Mouse (Mus musculus) B cell, adult 2 months (primary cell): Measurements from ENCODE around the gene Sat2.
"Not testable (repeated sequence)": the region's sequence is repeated elsewhere in the genome, so short reads cannot be mapped to it uniquely, and the experiment has no call there.

Source experiments
- DNase-seq, 2 experiments: peaks; one replicate each; pipeline ENCODE4 v3.0.0; 2022

The Sat2 gene

GRCm38 (mm10) chr11:69601768-69602167, 20.1 kb upstream of the Sat2 start:
- no peak for DNase-seq

DNA sequence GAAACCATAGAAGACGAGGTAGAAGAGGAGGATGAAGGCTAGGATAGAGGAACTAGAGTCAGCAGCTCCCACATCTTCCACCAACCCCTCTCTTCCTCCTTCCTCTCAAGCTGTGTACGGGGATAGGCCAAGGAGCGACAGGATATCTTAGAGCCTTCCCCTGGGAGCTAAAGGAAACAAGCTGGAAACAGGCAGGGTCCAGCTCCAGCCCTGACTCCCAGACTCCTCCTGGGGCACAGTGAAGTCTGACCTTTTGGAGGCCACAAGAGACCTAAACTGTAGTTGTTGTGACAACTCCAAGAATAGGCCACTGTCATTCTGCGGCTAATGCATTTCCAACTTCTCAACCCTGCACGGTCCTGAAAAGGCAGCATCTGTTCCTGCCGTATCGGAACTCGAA, 18.3 kb upstream of the Sat2 start:
- DNase-seq = no peak

- DNase-seq = no peak
Observed at GRCm38 (mm10) chr11:69604347-69604746, 17.5 kb upstream of the Sat2 start.

DNA sequence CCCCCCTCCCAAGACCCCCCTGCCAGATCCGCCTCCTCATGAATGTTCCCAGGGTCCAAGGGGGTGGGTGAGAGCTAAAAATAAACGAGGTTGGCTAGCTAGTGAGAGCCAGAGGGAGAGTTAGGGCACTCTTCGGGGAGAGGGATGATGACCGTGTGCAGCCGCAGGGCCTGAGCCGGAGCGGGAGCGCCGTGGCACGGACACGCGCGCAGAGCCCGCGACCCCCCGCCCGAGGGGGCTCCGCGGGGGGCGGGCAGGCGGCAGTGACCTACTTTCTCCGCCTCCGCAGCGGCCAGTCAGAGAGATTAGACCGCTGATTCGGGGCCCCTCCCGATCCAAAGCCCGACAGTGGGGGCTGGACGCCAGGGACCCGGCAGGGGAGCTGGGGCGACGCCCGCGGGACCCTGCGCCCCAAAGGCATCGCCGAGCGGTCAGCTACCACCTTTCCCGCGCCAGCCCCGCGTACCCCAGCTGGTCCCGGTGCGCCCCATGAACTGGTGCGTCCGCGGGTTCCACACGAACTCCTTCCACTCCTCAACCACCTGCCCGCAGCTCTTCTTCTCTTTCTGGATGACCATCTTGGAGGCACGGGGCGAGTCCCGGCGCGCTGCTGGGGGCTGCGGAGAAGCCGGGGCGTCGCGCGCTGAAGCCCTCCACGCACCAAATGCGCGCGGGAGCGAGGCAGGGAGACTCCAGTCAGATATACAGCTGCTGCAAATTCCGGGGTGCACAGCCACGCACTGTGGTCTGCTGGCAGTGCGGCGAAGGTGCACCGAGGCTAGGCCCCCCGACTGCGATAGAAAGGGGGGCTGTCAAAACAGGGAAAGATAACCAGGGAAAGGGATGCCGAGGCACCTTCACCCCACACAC, 16.8 kb upstream of the Sat2 start:
- peak; percentile 26 to 27 for DNase-seq

DNA sequence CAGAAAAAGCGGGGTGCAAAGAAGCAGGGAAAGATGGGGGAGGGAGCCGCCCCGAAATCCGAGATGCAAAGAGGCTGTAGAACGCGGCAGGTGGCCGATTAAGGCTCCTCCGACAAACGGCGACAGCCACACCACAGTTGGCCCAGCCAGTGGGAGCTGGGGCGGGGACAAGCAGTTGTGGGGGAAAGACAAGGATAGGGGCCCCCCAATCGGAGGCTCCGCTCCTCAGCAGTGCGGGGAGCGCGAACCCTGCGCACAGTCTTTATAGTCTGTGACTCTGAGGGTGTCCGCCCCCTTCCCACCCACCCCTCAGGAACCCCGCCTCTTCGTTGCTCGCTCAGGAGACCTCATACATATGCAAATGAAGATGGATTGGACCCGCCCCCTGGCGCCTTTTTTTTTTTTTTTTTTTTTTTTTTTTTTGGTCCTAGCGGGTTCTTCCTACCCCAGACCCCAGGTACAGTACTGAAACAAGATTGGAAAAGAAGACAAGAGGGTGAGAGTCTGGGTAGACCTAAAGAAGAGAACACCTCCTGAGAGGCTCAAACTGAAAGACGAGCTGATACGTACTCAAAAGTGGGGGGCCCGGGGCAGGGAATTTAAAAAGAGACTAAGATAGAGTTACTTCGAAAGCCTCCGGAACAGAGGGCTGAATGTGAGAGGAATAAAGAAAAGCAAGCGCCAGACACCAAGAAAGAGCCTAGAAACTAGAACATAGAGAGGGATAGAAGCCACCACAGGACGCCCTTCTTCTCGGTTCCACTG, 15.9 kb upstream of the Sat2 start, which contains the start of gene Atp1b2:
Atp1b2 (minus strand) TSS at position 217 of the 765 bp plus-strand sequence.
- peak; percentile 58 to 67 for DNase-seq

- DNase-seq = no peak
Observed at GRCm38 (mm10) chr11:69606491-69606795, 15.4 kb upstream of the Sat2 start.

- no peak for DNase-seq
Observed at GRCm38 (mm10) chr11:69606832-69607231, 15.0 kb upstream of the Sat2 start.

GRCm38 (mm10) chr11:69608525-69608924, 13.3 kb upstream of the Sat2 start:
- no peak for DNase-seq

DNA sequence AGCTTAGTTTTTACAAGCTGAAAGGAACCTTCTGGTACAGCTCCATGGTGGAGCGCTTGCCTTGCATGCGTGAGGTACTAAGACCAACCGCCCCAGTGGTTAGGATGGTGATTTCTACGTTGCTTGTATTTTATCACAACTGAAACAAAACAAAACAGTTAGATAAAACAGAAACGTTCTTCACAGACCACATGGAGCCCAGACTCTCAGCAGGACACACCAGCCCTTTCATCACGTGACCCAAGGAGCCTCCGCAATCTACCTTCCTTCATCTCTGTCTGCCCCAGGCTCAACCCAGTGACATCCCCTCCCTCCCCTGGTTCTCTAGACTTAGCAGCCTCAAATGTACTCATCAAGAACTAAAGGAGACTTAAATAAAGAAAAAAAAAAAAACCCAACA, 12.4 kb upstream of the Sat2 start:
- no peak for DNase-seq

DNA sequence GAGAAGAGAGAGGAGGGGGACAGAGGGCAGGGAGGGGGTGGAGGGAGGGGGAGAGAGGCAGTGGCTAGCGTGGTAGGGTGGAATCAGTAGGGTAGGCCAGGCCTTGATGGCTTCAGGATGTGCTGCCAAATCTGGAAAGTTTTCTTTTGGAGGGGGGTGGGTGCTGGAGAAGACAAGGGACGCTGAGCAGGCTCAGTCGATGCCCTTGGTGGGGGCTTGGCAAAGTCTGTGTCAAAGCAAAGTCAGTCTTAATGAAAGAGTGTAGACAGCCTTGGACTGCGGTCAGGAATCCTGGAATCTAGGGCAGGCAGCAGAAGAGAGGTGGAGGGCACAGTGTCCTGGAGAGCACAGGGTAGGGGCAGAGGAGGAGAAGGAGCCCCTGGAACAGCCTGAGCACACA, 10.9 kb upstream of the Sat2 start:
- no peak for DNase-seq

- DNase-seq = peak; percentile 57 to 64
Observed at GRCm38 (mm10) chr11:69613553-69614256, 8.1 kb upstream of the Sat2 start.

DNA sequence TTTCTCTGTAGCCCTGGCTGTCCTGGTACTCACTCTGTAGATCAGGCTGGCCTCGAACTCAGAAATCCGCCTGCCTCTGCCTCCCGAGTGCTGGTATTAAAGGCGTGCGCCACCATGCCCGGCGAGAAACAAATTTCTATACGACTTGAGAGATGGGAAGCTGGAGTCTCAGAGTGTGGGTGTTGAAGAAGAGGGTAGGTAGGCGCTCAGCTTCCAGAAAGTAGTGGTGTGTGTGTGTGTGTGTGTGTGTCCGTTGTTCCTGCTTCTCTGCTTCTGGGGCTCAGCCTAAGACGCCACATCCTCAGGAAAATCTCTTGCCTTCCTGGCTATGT, 7.6 kb upstream of the Sat2 start:
- DNase-seq = not testable (repeated sequence)

GRCm38 (mm10) chr11:69616781-69617180, 5.0 kb upstream of the Sat2 start:
- no peak for DNase-seq

DNA sequence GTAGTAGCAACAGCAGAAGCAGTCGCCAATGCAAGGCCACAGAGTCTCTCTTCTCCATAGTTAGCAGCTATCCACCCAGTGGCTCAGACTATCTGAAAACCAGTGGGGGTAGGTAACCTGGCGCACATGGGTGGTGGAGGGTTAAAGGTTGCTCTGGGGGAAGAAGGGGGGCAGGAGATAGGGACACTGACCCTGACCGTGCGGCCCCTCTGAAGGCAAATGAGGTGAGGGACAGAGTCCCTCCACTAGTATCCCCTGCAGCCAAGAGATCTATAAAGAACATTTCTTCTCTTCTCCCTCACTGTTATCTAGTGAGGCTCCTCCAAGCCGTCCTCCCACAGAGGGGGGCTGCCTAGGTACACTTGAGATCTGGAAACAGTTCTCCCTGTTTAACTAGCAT, 4.0 kb upstream of the Sat2 start, which contains the start of gene Shbg:
Shbg (minus strand) TSS at position 101 of the 400 bp plus-strand sequence.
- no peak for DNase-seq

GRCm38 (mm10) chr11:69620394-69621081, 1.3 kb upstream of the Sat2 start:
- DNase-seq = no peak

DNA sequence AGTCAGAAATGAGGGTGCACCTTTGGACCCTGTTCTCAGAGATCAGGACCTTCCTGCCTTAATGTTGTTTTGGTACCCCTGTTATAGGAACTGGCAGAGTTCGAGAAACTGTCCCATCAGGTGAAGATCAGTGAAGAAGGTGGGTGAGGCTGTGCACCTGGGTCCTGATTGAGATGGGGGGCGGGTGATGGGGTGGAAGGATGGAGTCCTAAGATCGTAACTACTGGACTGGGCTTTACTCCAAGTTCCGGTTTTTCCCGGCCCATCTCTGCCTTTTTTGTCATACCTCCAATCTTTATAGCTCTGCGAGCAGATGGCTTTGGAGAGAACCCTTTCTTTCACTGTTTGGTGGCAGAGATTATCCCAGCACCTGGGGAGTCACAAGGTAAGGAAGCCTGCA, 582 bp downstream of the Sat2 start:
- DNase-seq = no peak

GRCm38 (mm10) chr11:69623006-69623405, 1.2 kb downstream of the Sat2 start:
- DNase-seq = no peak

GRCm38 (mm10) chr11:69624339-69624738, 2.5 kb downstream of the Sat2 start:
- DNase-seq = not testable (repeated sequence)

GRCm38 (mm10) chr11:69628286-69628685, 6.5 kb downstream of the Sat2 start:
- peak; percentile 85 to 86 for DNase-seq

DNA sequence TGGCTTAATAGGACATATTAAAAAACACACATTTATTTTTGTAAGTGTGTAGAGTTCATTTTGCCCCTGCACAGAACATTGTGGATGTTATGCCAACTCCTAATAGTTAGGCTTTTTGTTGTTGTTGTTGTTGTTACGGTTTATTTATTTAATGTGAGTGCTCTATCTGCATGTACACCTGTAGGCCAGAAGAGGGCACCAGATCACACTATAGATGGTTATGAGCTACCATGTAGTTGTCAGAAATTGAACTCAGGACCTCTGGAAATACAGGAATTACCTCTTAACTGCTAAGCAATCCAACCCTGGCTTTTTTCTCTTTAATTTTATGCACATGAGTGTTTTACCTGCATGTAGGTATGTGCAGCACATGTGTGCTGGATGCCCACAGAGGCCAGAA, 8.0 kb downstream of the Sat2 start:
- DNase-seq = peak; percentile 20 to 43

- DNase-seq = peak; percentile 100
Observed at GRCm38 (mm10) chr11:69632284-69633089, 10.7 kb downstream of the Sat2 start, which contains the start of gene Fxr2. Fxr2 (plus strand) TSS chr11:69632990.
